Mouse (Mus musculus) forebrain, embryonic 11.5 days (tissue): ENCODE data around the gene Rdm1. TPM values are rescaled to one million over a fixed set of nuclear protein-coding genes. Genes with fewer than 3 reads are reported as not detected.
"Not testable (repeated sequence)": the region's sequence is repeated elsewhere in the genome, so short reads cannot be mapped to it uniquely, and the experiment has no call there.

Source experiments
- ATAC-seq: fragments of 200-750 bp; cut with Nextera tagmentation; replicated peaks from 2 replicates; pipeline ENCODE4 v1.8.0; 2017; ENCODE audit warnings: moderate TSS enrichment; ENCODE audit not compliant: low FRiP score
- DNase-seq: peaks from one replicate; pipeline ENCODE4 v3.0.0-alpha.2; 2017; ENCODE audit warnings: low spot score
- H3K27ac ChIP-seq: fragments of 300-500 bp; sonication (generic); 2 replicates; pipeline ENCODE4 v1.5.1; 2014; ENCODE audit warnings: low read depth, low read length
- H3K27me3 ChIP-seq: fragments of 300-500 bp; sonication (generic); 2 replicates; pipeline ENCODE4 v1.6.1; 2014; ENCODE audit warnings: mild to moderate bottlenecking, low read length, mixed read lengths; ENCODE audit not compliant: control insufficient read depth, insufficient read depth
- H3K36me3 ChIP-seq: fragments of 300-500 bp; sonication (generic); 2 replicates; pipeline ENCODE4 v1.6.1; 2014; ENCODE audit warnings: mild to moderate bottlenecking, low read length, moderate library complexity, mixed read lengths; ENCODE audit not compliant: control insufficient read depth, insufficient read depth
- H3K4me1 ChIP-seq: fragments of 300-500 bp; sonication (generic); replicated peaks from 2 replicates; pipeline ENCODE4 v1.6.1; 2014; ENCODE audit warnings: low read length, mixed read lengths; ENCODE audit not compliant: control insufficient read depth, insufficient read depth
- H3K4me2 ChIP-seq: fragments of 300-500 bp; sonication (generic); 2 replicates; pipeline ENCODE4 v1.6.1; 2014; ENCODE audit warnings: low read depth, mild to moderate bottlenecking, low read length, moderate library complexity, mixed read lengths; ENCODE audit not compliant: severe bottlenecking
- H3K4me3 ChIP-seq: fragments of 300-500 bp; sonication (generic); 2 replicates; pipeline ENCODE4 v1.5.1; 2014; ENCODE audit warnings: low read depth, low read length
- H3K9ac ChIP-seq: fragments of 300-500 bp; sonication (generic); 2 replicates; pipeline ENCODE4 v1.6.1; 2014; ENCODE audit warnings: low read length
- H3K9me3 ChIP-seq: fragments of 300-500 bp; sonication (generic); 2 replicates; pipeline ENCODE4 v1.6.1; 2016; ENCODE audit warnings: low read length, mixed read lengths; ENCODE audit not compliant: control insufficient read depth
- WGBS: fragments of 180-500 bp; shearing (Covaris S2); extraction: QIAGEN DNeasy Blood & Tissue Kit; methylation state at CpG from one replicate; pipeline ENCODE4 v1.1.7; 2014; 5-methylcytosine and 5-hydroxymethylcytosine counted together
- polyA plus RNA-seq: library from polyadenylated mRNA; unstranded; fragments of >200 nt; fragmentation: Nextera tagmentation; extraction: Ambion mirVana; gene quantifications from 2 replicates; pipeline ENCODE4 v1.2.1, GENCODE M21; 2014

The Rdm1 gene
- polyA plus RNA-seq, 1 experiment from 2014 or later = 45.6 TPM

- DNase-seq = no peak
- Histone ChIP-seq H3K4me1 (peaks cover 14% of the 10 kb centered on the region), H3K27me3 (no peaks in the 10 kb centered on the region), H3K9ac (no peak overlapping the region), H3K27ac (no peak overlapping the region), H3K9me3 (no peaks in the 10 kb centered on the region), H3K4me3 (no peak overlapping the region), H3K4me2 (no peak overlapping the region), H3K36me3 (no peaks in the 10 kb centered on the region)
- 82% methylated on average over 6 of the region's 6 CpGs for WGBS
- ATAC-seq = no peak
Measured at GRCm38 (mm10) chr11:101613596-101613995, 13.4 kb upstream of the Rdm1 start.

- no peak overlapping the region for H3K9ac ChIP-seq
- ATAC-seq = no peak
- H3K36me3 ChIP-seq = no peaks in the 10 kb centered on the region
- H3K27ac ChIP-seq = no peak overlapping the region
- no peak overlapping the region for H3K4me3 ChIP-seq
- no peak overlapping the region for H3K4me2 ChIP-seq
- no peaks in the 10 kb centered on the region for H3K27me3 ChIP-seq
- no peaks in the 10 kb centered on the region for H3K9me3 ChIP-seq
- 54% methylated on average over 4 of the region's 4 CpGs for WGBS
- H3K4me1 ChIP-seq = peaks cover 14% of the 10 kb centered on the region
- DNase-seq = no peak
Measured at GRCm38 (mm10) chr11:101614116-101614515, 12.9 kb upstream of the Rdm1 start.

GRCm38 (mm10) chr11:101615380-101615779 lies 11.6 kb upstream of the Rdm1 start:
- Histone ChIP-seq H3K36me3 (no peaks in the 10 kb centered on the region), H3K4me1 (peaks cover 14% of the 10 kb centered on the region)
- 83% methylated on average over 6 of the region's 6 CpGs for WGBS

GRCm38 (mm10) chr11:101616104-101616503 lies 10.9 kb upstream of the Rdm1 start:
- Histone ChIP-seq H3K27me3 (no peaks in the 10 kb centered on the region), H3K4me2 (no peak overlapping the region), H3K36me3 (no peaks in the 10 kb centered on the region), H3K4me1 (peaks cover 14% of the 10 kb centered on the region), H3K4me3 (no peak overlapping the region), H3K27ac (no peak overlapping the region), H3K9me3 (no peaks in the 10 kb centered on the region), H3K9ac (no peak overlapping the region)
- DNase-seq = no peak
- ATAC-seq = no peak
- 91% methylated on average over 8 of the region's 8 CpGs for WGBS

More at GRCm38 (mm10) chr11:101615380-101615779, 11.6 kb upstream of the Rdm1 start:
- no peaks in the 10 kb centered on the region for H3K27me3 ChIP-seq
- no peak overlapping the region for H3K4me3 ChIP-seq
- ATAC-seq (no peak), DNase-seq (no peak)
- H3K4me2 ChIP-seq = no peak overlapping the region
- H3K9ac ChIP-seq = no peak overlapping the region
- H3K9me3 ChIP-seq = no peaks in the 10 kb centered on the region
- no peak overlapping the region for H3K27ac ChIP-seq

GRCm38 (mm10) chr11:101616948-101617767 lies 9.8 kb upstream of the Rdm1 start:
- H3K4me3 ChIP-seq = no peak overlapping the region
- peak overlapping the region; percentile 14; the same call in 1 of the 2 replicates for H3K27ac ChIP-seq
- WGBS = 18% methylated on average over 18 of the region's 18 CpGs
- H3K9ac ChIP-seq = peak overlapping the region; percentile 17; the same call in 1 of the 2 replicates
- H3K9me3 ChIP-seq = no peaks in the 10 kb centered on the region
- no peaks in the 10 kb centered on the region for H3K36me3 ChIP-seq
- peak overlapping the region; percentile 40; the same call in 1 of the 2 replicates for H3K4me2 ChIP-seq
- H3K4me1 ChIP-seq = peaks cover 14% of the 10 kb centered on the region
- no peaks in the 10 kb centered on the region for H3K27me3 ChIP-seq
- DNase-seq = peak; percentile 63
- ATAC-seq = peak; percentile 48; the same call in 1 of the 2 replicates

- Histone ChIP-seq H3K4me2 (peak overlapping the region; percentile 40; the same call in 1 of the 2 replicates), H3K9me3 (no peaks in the 10 kb centered on the region), H3K27me3 (no peaks in the 10 kb centered on the region), H3K36me3 (no peaks in the 10 kb centered on the region), H3K4me1 (peaks cover 14% of the 10 kb centered on the region), H3K27ac (peak overlapping the region; percentile 75), H3K9ac (peak overlapping the region; percentile 16; the same call in 1 of the 2 replicates), H3K4me3 (peak overlapping the region; percentile 4; the same call in 1 of the 2 replicates)
- DNase-seq (peak; percentile 85), ATAC-seq (peak; percentile 83)
- WGBS = 5% methylated on average over 8 of the region's 8 CpGs
Measured at GRCm38 (mm10) chr11:101617849-101618248, 9.1 kb upstream of the Rdm1 start.

- H3K27me3 ChIP-seq = no peaks in the 10 kb centered on the region
- peak overlapping the region; percentile 75; the same call in 1 of the 2 replicates for H3K27ac ChIP-seq
- H3K4me3 ChIP-seq = no peak overlapping the region
- no peak overlapping the region for H3K4me2 ChIP-seq
- no peaks in the 10 kb centered on the region for H3K9me3 ChIP-seq
- 72% methylated on average over 3 of the region's 3 CpGs for WGBS
- DNase-seq = no peak
- H3K4me1 ChIP-seq = peaks cover 14% of the 10 kb centered on the region
- ATAC-seq = no peak
- H3K36me3 ChIP-seq = no peaks in the 10 kb centered on the region
- H3K9ac ChIP-seq = no peak overlapping the region
Measured at GRCm38 (mm10) chr11:101618596-101618995, 8.4 kb upstream of the Rdm1 start.

- 91% methylated on average over 11 of the region's 11 CpGs for WGBS
- H3K27ac ChIP-seq, H3K9me3 ChIP-seq, H3K4me3 ChIP-seq, H3K27me3 ChIP-seq, H3K4me2 ChIP-seq, ATAC-seq, H3K36me3 ChIP-seq, H3K9ac ChIP-seq: not testable (repeated sequence)
- peaks cover 14% of the 10 kb centered on the region for H3K4me1 ChIP-seq
- DNase-seq = peak; percentile 33
Measured at GRCm38 (mm10) chr11:101620022-101620655, 6.9 kb upstream of the Rdm1 start.
